25 mouse cellular contexts compared by ENCODE assay signal in genomic region chr9:110060761-110061160, GRCm38 (mm10). TPM values are rescaled to one million over a fixed set of nuclear protein-coding genes. Genes with fewer than 3 reads are reported as not detected.
DNase-seq lines count a peak whose midpoint lies in the region; ATAC-seq and TF ChIP-seq lines count a peak whose summit lies in the region.
"Had no signal": no experiment of that assay in that cellular context is flagged by ENCODE, and none has a peak within 500 bp of the region (broad histone marks: within the 10 kb centered on the region; RNA-seq: fewer than 3 reads in every experiment).

No protein-coding gene starts in this region.

- H3K9me3 ChIP-seq in forebrain, embryonic 12.5 days, result no peaks in the 10 kb centered on the region
- H3K9me3 ChIP-seq: embryonic facial prominence, embryonic 13.5 days; forebrain, embryonic 13.5 days; heart, embryonic 10.5 days; liver, embryonic 15.5 days; lung, embryonic 15.5 days; neural tube, embryonic 12.5 days; stomach, embryonic 15.5 days had no signal

- H3K4me1 ChIP-seq in forebrain, embryonic 12.5 days, result peaks cover 14% of the 10 kb centered on the region
- H3K4me1 ChIP-seq: embryonic facial prominence, embryonic 13.5 days; heart, embryonic 10.5 days; liver, embryonic 15.5 days; stomach, embryonic 15.5 days had no signal

- WGBS in forebrain, embryonic 12.5 days, result 65% methylated on average over 2 of the region's 2 CpGs

- TF ChIP-seq POLR2A in brain, embryonic 14.5 days (IDR thresholded peaks at IDR 0.05; ENCODE audit: borderline replicate concordance, extremely low read depth, insufficient read depth, insufficient read length, poor library complexity, severe bottlenecking), result no peak

- no peak for TF ChIP-seq CTCF in layer of hippocampus, adult 2 months (conservative IDR thresholded peaks at IDR 0.05)
- TF ChIP-seq CTCF in brain, embryonic 14.5 days (IDR thresholded peaks at IDR 0.05; ENCODE audit: borderline replicate concordance, extremely low read depth, insufficient read depth, insufficient read length), result no peak

- no peak for DNase-seq in layer of hippocampus, adult 2 months (ENCODE audit: low spot score in 2 of 2)
- no peak for DNase-seq in layer of hippocampus, adult 9-11 months
- DNase-seq in CD8-positive naive resting alpha-beta T cell, adult 2 months (ENCODE audit: low read depth in 2 of 2, low spot score in 2 of 2), result peak; percentile 10 to 18
- DNase-seq in brain, embryonic 14.5 days (ENCODE audit: low read depth), result peak; percentile 42
- peak; percentile 68 for DNase-seq in thymus, postnatal 14 days
- DNase-seq: adrenal gland, postnatal 36 days; cerebellum, adult 11 months; cerebellum, postnatal 14 days; embryo, embryonic 11 days; kidney, adult 11 months; kidney, postnatal 4 days; left cerebral cortex, postnatal 4 days; liver; lung, postnatal 36 days had no signal

- no peaks in the 10 kb centered on the region for H3K27me3 ChIP-seq in forebrain, embryonic 12.5 days
- H3K27me3 ChIP-seq: embryonic facial prominence, embryonic 13.5 days; forebrain, embryonic 13.5 days; liver, embryonic 15.5 days; lung, embryonic 15.5 days; neural tube, embryonic 12.5 days; stomach, embryonic 15.5 days had no signal

- no peak overlapping the region for H3K9ac ChIP-seq in forebrain, embryonic 12.5 days
- H3K9ac ChIP-seq: embryonic facial prominence, embryonic 13.5 days; forebrain, embryonic 13.5 days; liver, embryonic 15.5 days; lung, embryonic 15.5 days; neural tube, embryonic 12.5 days; stomach, embryonic 15.5 days had no signal

- H3K4me2 ChIP-seq in forebrain, embryonic 12.5 days, result no peak overlapping the region
- H3K4me2 ChIP-seq: embryonic facial prominence, embryonic 13.5 days; forebrain, embryonic 13.5 days; liver, embryonic 15.5 days; lung, embryonic 15.5 days; neural tube, embryonic 12.5 days; stomach, embryonic 15.5 days had no signal

- no peak for ATAC-seq in megakaryocyte progenitor cell, adult 5-6 weeks (replicated peaks; ENCODE audit: poor library complexity)
- no peak for ATAC-seq in forebrain, embryonic 12.5 days (ENCODE audit: low FRiP score)
- ATAC-seq: forebrain, embryonic 13.5 days had no signal

- peak overlapping the region; percentile 24; the same call in 1 of the 2 replicates for H3K27ac ChIP-seq in layer of hippocampus, adult 2 months
- H3K27ac ChIP-seq in forebrain, embryonic 12.5 days, result no peak overlapping the region
- H3K27ac ChIP-seq: embryonic facial prominence, embryonic 13.5 days; forebrain, embryonic 13.5 days; heart, embryonic 10.5 days; left cerebral cortex, adult 2 months; liver, embryonic 15.5 days; lung, embryonic 15.5 days; neural tube, embryonic 12.5 days; stomach, embryonic 15.5 days had no signal

- H3K4me3 ChIP-seq in layer of hippocampus, adult 2 months, result no peak overlapping the region
- no peak overlapping the region for H3K4me3 ChIP-seq in forebrain, embryonic 12.5 days (replicated peaks)
- H3K4me3 ChIP-seq: embryonic facial prominence, embryonic 13.5 days; erythroblast, embryonic 14.5 days; forebrain, embryonic 13.5 days; heart, embryonic 10.5 days; left cerebral cortex, adult 2 months; liver, embryonic 15.5 days; lung, embryonic 15.5 days; neural tube, embryonic 12.5 days; stomach, embryonic 15.5 days had no signal

- H3K36me3 ChIP-seq in forebrain, embryonic 12.5 days (replicated peaks), result peaks cover 9% of the 10 kb centered on the region
- H3K36me3 ChIP-seq: lung, embryonic 15.5 days had no signal

RNA-seq across cellular contexts. Expression of gene Smarcc1, which starts 56.7 kb away (rescaled TPM):
- total RNA-seq in layer of hippocampus, adult 2 months (2021), result 10 to 100 TPM; 59.7 to 60.3 TPM
- polyA plus RNA-seq in brain, embryonic 14.5 days (2012; rRNA removed), result 54.2 and 82.7 TPM in 2 replicates
- total RNA-seq in megakaryocyte progenitor cell, adult 5-6 weeks (2015), result 113 and 117 TPM in 2 replicates
- 62.3 and 78.3 TPM in 2 replicates for total RNA-seq in megakaryocyte progenitor cell, adult 5-6 weeks (2017)
- polyA plus RNA-seq in forebrain, embryonic 12.5 days (2016; fragmentation: Nextera tagmentation; extraction: Ambion mirVana), result 235 and 237 TPM in 2 replicates

RNA-seq across cellular contexts. Expression of gene Dhx30, which starts 56.9 kb away (rescaled TPM):
- total RNA-seq in layer of hippocampus, adult 2 months (2021), result 100 to 1,000 TPM; 158 to 163 TPM
- 192 and 231 TPM in 2 replicates for polyA plus RNA-seq in brain, embryonic 14.5 days (2012; rRNA removed)
- 56.3 and 69.5 TPM in 2 replicates for total RNA-seq in megakaryocyte progenitor cell, adult 5-6 weeks (2015)
- total RNA-seq in megakaryocyte progenitor cell, adult 5-6 weeks (2017), result 45.0 and 69.6 TPM in 2 replicates
- polyA plus RNA-seq in forebrain, embryonic 12.5 days (2016; fragmentation: Nextera tagmentation; extraction: Ambion mirVana), result 226 and 231 TPM in 2 replicates

Comparison
In these comparisons a context has a peak if more than half of its experiments do, and no peak if none do; other contexts are left out.
1. DNase-seq: peak in CD8-positive naive resting alpha-beta T cell, adult 2 months (2 of 2), brain, embryonic 14.5 days (single experiment) and thymus, postnatal 14 days (single experiment); none in layer of hippocampus, adult 2 months (0 of 2) and layer of hippocampus, adult 9-11 months (single experiment).